Comparison of ENCODE assay signal across 13 mouse cellular contexts in the genomic region with DNA sequence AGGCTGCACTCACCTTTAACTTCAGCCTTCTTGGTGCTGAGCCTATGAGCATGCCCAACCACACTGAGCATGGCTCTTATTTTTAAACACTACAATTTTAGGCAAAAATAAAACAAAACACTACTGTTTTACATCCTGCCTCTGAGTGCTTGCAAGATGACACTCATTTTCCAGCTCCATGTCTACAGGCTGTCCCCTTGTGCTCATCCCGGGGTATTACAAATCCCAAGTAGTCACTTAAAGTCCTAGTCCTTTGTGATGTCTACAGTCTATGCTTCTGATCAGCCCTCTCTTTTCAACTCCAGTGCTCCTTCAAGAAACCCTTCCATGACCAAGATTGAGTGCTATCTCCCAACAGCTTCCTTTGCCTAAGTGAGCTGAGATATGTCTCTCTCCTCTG. TPM values are rescaled to one million over a fixed set of nuclear protein-coding genes. Genes with fewer than 3 reads are reported as not detected.
A peak's percentile ranks its signal among the peaks of the same experiment; 100 is the strongest.
DNase-seq lines count a peak whose midpoint lies in the region; ATAC-seq and TF ChIP-seq lines count a peak whose summit lies in the region.
"Had no signal": no experiment of that assay in that cellular context is flagged by ENCODE, and none has a peak within 500 bp of the region (broad histone marks: within the 10 kb centered on the region; RNA-seq: fewer than 3 reads in every experiment).

No protein-coding gene starts in this region.

- no peaks in the 10 kb centered on the region for H3K27me3 ChIP-seq in kidney, adult 2 months (replicated peaks; ENCODE audit: control insufficient read depth, insufficient read depth, low read length)
- H3K27me3 ChIP-seq in kidney, embryonic 14.5 days (ENCODE audit: control insufficient read depth, insufficient read depth, low read length), result no peaks in the 10 kb centered on the region
- no peaks in the 10 kb centered on the region for H3K27me3 ChIP-seq in stomach, postnatal 0 days (ENCODE audit: control insufficient read depth, insufficient read depth, low read length)
- H3K27me3 ChIP-seq: embryonic facial prominence, embryonic 13.5 days; heart, embryonic 15.5 days; neural tube, embryonic 15.5 days had no signal

- H3K9me3 ChIP-seq in kidney, embryonic 14.5 days (ENCODE audit: control insufficient read depth, low read length), result no peaks in the 10 kb centered on the region
- no peaks in the 10 kb centered on the region for H3K9me3 ChIP-seq in stomach, postnatal 0 days (ENCODE audit: control insufficient read depth, low read length)
- H3K9me3 ChIP-seq: embryonic facial prominence, embryonic 13.5 days; heart, embryonic 15.5 days; neural tube, embryonic 15.5 days had no signal

- H3K9ac ChIP-seq in kidney, embryonic 14.5 days (ENCODE audit: low read depth, low read length), result no peak overlapping the region
- no peak overlapping the region for H3K9ac ChIP-seq in stomach, postnatal 0 days (ENCODE audit: low read length)
- H3K9ac ChIP-seq: embryonic facial prominence, embryonic 13.5 days; heart, embryonic 15.5 days; neural tube, embryonic 15.5 days had no signal

- no peaks in the 10 kb centered on the region; the same call in 1 of the 2 replicates for H3K4me1 ChIP-seq in kidney, adult 2 months (ENCODE audit: control insufficient read depth, insufficient read depth, low read length)
- no peaks in the 10 kb centered on the region for H3K4me1 ChIP-seq in kidney, embryonic 14.5 days (ENCODE audit: control insufficient read depth, insufficient read depth, low read length)
- no peaks in the 10 kb centered on the region for H3K4me1 ChIP-seq in stomach, postnatal 0 days (replicated peaks; ENCODE audit: control insufficient read depth, insufficient read depth)
- H3K4me1 ChIP-seq: neural tube, embryonic 15.5 days had no signal

- no peak for ATAC-seq in kidney, embryonic 14.5 days (ENCODE audit: low FRiP score, low TSS enrichment)
- no peak for ATAC-seq in stomach, postnatal 0 days (ENCODE audit: low FRiP score, low TSS enrichment)

- TF ChIP-seq CTCF in kidney, adult 2 months (conservative IDR thresholded peaks at IDR 0.05; ENCODE audit: insufficient read depth, insufficient read length, low read depth, low read length), result 0 out of 2 replicates have a peak, but pooled peaks have one; percentile 13
- peak; percentile 56 for TF ChIP-seq CTCF in stomach, postnatal 0 days (IDR thresholded peaks at IDR 0.05; ENCODE audit: low read depth)

- no peak overlapping the region for H3K4me3 ChIP-seq in kidney, adult 2 months (ENCODE audit: insufficient read depth, low read depth, low read length)
- no peak overlapping the region for H3K4me3 ChIP-seq in kidney, embryonic 14.5 days (ENCODE audit: low read length)
- H3K4me3 ChIP-seq in stomach, postnatal 0 days (ENCODE audit: low read depth, low read length), result no peak overlapping the region
- H3K4me3 ChIP-seq: embryonic facial prominence, embryonic 13.5 days; heart, embryonic 15.5 days; neural tube, embryonic 15.5 days had no signal

- no peak for DNase-seq in kidney, adult 2 months
- DNase-seq in lung, postnatal 10 days, result peak; percentile 28
- no peak for DNase-seq in lung, adult 18-20 months
- DNase-seq in NIH3T3 (ENCODE audit: low read depth), result peak; percentile 22
- DNase-seq in stomach, postnatal 0 days (ENCODE audit: low spot score), result no peak
- no peak for DNase-seq in layer of hippocampus, adult 9-10 months (ENCODE audit: low spot score)
- DNase-seq: cerebellum, postnatal 25 days; kidney, adult 18-20 months; right cerebral cortex, postnatal 4 days had no signal

- TF ChIP-seq POLR2A in kidney, adult 2 months (IDR thresholded peaks at IDR 0.05; ENCODE audit: low read depth, low read length), result no peak

- peaks cover 2% of the 10 kb centered on the region for H3K36me3 ChIP-seq in kidney, adult 2 months (ENCODE audit: control insufficient read depth, insufficient read depth, low read length)
- peaks cover 49% of the 10 kb centered on the region for H3K36me3 ChIP-seq in kidney, embryonic 14.5 days (ENCODE audit: control insufficient read depth, insufficient read depth, low read length)
- H3K36me3 ChIP-seq in stomach, postnatal 0 days (ENCODE audit: control insufficient read depth, insufficient read depth, low read length), result peaks cover 3% of the 10 kb centered on the region; the same call in 1 of the 2 replicates

- no peak for TF ChIP-seq EP300 in stomach, postnatal 0 days (optimal IDR thresholded peaks at IDR 0.05)

- H3K27ac ChIP-seq in kidney, adult 2 months (ENCODE audit: insufficient read depth, low read depth, low read length), result no peak overlapping the region
- no peak overlapping the region for H3K27ac ChIP-seq in kidney, embryonic 14.5 days (ENCODE audit: low read depth, low read length)
- no peak overlapping the region for H3K27ac ChIP-seq in stomach, postnatal 0 days (replicated peaks)
- H3K27ac ChIP-seq: embryonic facial prominence, embryonic 13.5 days; heart, embryonic 15.5 days; neural tube, embryonic 15.5 days had no signal

- 56% methylated on average over 1 of the region's 1 CpGs for WGBS in kidney, adult 2 months
- WGBS in kidney, embryonic 14.5 days, result 67% methylated on average over 1 of the region's 1 CpGs
- WGBS in stomach, postnatal 0 days, result 77% methylated on average over 1 of the region's 1 CpGs

- H3K4me2 ChIP-seq in kidney, embryonic 14.5 days (replicated peaks; ENCODE audit: low read depth, low read length), result no peak overlapping the region
- H3K4me2 ChIP-seq in stomach, postnatal 0 days (replicated peaks; ENCODE audit: low read depth), result no peak overlapping the region
- H3K4me2 ChIP-seq: embryonic facial prominence, embryonic 13.5 days; heart, embryonic 15.5 days; neural tube, embryonic 15.5 days had no signal

RNA-seq across cellular contexts. Expression of gene Ube2h, which starts 26.0 kb away (rescaled TPM):
- polyA plus RNA-seq in kidney, adult 2 months (2012; rRNA removed), result 35.1 and 38.3 TPM in 2 replicates
- 45.7 and 68.1 TPM in 2 replicates for polyA plus RNA-seq in kidney, embryonic 14.5 days (2014; fragmentation: Nextera tagmentation; extraction: Ambion mirVana)
- 25.2 and 28.8 TPM in 2 replicates for polyA plus RNA-seq in stomach, postnatal 0 days (2015; fragmentation: Nextera tagmentation; extraction: Ambion mirVana)

Comparison
In these comparisons a context has a peak if more than half of its experiments do, and no peak if none do; other contexts are left out.
1. DNase-seq: peak in lung, postnatal 10 days (single experiment) and NIH3T3 (single experiment); none in kidney, adult 2 months (single experiment), lung, adult 18-20 months (0 of 2), stomach, postnatal 0 days (single experiment) and layer of hippocampus, adult 9-10 months (single experiment).